Mouse (Mus musculus) kidney, adult 18-20 months (tissue): ENCODE data around the gene Dnlz.

Experiments used
- DNase-seq: peaks from one replicate; pipeline ENCODE4 v3.0.0; 2021

The Dnlz gene

DNA sequence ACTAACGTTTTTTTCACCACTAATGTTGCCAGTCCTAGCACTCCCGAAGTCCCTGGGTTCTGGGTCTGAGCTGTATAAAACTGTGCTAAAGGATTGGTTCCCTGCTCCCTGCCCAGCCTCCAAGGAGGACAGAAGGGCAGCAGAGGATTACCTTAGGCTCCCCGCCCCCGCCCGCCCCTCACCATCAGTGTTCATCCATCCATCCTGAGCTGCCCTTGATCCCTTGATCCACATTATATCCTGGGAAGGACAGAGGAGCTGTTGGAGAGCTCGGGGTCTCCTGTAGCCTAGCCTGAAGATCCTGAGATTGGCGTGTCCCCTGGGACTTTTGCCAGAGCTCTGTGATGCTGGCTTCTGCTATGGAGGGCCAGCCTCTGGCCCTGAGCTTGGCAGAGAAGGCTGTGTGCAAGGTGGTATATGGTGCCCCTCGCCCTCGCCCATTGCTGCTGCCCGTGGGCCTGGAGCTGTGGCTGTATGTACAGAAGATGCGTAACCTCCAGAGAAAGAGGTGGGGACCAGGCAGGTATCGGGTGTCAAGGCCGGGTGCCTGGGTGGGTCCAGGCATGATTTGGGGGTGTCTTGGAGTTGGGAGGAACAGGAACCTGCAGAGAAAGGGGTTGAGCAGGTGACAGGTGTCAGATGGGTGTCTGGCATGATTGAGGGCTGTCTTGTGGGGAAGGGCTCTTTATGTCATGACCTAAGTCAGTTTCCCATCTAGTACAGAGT lies 32.2 kb downstream of the Dnlz start:
- no peak for DNase-seq

- DNase-seq: no peak
These were observed 32.8 kb downstream of the Dnlz start for GRCm38 (mm10) chr2:26319109-26319508.

- DNase-seq: no peak
These were observed 33.8 kb downstream of the Dnlz start for GRCm38 (mm10) chr2:26317991-26318672.

DNA sequence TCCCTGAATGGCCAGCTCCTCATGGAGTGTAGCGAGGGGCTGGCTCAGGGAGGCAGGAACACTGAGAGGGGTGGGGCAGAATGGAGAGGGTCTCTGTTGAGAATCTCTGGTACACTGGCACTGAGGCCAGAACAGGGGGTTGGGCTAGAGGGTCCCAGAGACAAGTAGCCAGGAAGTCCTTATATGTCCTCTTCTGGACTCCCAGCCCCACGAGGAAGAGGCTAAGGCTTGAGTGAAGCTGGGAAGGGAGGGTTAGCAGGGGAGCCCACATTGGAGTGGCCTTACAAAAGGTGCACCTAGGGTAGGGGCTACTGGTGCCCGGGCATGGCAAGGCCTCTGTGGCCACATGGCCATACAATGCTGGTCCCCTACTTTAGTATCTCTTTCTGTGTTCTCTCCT lies 34.5 kb downstream of the Dnlz start:
- no peak for DNase-seq

GRCm38 (mm10) chr2:26316576-26317246 lies 35.2 kb downstream of the Dnlz start:
- no peak for DNase-seq

DNA sequence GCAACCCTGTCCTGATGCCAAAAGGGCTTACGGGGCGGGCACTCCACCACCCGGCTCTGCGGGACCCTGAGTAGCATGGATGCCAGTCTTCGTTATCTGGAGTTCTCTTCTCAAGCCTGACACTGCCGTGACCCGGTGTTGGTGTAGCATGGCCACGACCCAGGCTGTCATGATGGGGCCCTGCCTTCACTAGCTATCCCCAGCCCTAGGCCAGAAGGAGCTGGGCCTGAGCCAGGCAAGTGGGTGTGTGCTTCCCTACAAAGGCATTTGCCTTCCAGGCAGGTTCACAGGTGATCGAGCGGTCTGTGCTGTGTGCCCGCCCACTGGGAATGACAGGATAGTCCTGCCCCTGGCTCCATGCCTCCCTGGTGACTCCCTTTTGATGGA lies 36.0 kb downstream of the Dnlz start:
- peak; percentile 57 for DNase-seq

- DNase-seq: peak; percentile 79
These were observed 36.6 kb downstream of the Dnlz start, which contains the start of gene Gpsm1 for GRCm38 (mm10) chr2:26315072-26315924. Gpsm1 (plus strand) TSS chr2:26315515.

DNA sequence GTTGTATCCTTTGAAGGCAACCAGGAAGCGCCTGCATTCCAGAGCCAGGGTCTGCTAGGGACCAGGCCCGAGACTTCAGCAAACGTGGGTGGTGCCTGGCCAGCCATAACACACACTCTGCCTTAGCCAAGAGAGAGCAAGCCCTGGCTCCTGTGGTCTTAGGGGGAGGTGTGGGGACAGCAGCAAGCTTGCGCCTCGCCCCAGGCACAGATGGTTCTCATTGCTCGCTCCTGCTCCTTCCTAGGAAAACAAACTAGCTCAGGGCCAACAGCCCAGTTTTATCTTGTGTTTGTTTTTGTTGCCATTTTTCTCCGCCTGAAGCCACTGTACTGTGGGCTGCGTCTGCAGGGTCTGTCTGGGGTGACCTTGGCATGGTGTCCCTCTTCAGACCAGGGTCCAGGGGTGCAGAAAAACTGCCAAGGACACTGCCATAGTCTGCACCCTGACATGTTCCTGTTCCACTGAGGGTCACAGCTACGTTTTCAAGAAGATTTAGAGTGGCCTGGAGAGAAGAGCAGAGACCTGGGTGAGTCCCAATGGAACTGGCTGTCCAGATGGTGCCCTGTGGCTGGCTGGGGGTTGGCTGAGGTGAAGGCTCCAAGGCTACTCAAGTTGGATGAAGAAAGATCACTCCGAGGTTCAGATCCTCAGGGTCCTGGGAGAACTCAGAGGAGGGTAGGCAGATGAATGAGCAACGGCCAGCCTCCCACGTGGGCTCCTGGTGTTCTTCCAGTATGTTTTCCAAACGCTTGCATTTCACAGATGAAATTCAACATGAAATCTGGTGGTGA lies 37.4 kb downstream of the Dnlz start:
- peak; percentile 41 for DNase-seq

- no peak for DNase-seq
These were observed 38.5 kb downstream of the Dnlz start for GRCm38 (mm10) chr2:26313394-26313793.

DNA sequence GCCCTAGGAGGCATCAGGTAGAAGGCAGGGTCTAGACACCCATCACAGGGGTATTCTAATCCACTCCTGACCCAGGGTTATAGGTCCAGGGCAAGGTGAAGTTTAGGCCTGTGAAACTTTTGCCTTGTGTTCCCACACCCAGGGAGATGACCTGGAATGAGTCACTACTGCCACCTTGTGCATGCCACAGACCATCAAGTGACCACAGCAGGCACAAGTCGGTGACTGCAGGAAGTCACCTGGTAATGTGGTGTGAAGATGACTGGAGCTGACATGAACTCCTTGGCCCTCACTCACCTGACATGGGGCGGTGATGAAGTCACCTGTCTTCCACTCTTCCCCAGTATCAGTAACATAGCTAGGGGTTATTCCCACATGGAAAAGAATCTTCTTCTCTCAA lies 39.1 kb downstream of the Dnlz start:
- no peak for DNase-seq

DNA sequence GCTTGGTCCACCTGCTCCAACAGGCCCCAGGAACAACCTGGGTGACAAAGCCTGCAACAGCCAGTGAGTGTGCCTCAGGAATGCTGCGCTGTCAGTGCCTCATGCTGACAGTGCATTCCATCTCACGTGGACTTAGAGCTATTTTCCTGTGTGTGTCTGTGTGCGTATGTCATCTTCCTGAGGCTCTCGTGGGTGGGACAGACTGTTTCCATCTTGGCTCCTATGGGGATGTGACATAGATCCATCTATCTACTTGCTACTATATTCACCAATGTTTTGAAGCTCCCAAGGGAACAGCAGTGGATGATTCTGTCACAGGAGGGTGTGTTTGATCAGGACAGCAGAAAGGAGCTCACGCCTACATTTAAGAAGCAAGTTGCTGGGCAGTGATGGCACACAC lies 40.0 kb downstream of the Dnlz start:
- DNase-seq: no peak

GRCm38 (mm10) chr2:26309739-26310138 lies 42.2 kb downstream of the Dnlz start:
- DNase-seq: peak; percentile 20

- DNase-seq: no peak
These were observed 45.2 kb downstream of the Dnlz start for GRCm38 (mm10) chr2:26306702-26307101.

GRCm38 (mm10) chr2:26305555-26305954 lies 46.4 kb downstream of the Dnlz start:
- no peak for DNase-seq

DNA sequence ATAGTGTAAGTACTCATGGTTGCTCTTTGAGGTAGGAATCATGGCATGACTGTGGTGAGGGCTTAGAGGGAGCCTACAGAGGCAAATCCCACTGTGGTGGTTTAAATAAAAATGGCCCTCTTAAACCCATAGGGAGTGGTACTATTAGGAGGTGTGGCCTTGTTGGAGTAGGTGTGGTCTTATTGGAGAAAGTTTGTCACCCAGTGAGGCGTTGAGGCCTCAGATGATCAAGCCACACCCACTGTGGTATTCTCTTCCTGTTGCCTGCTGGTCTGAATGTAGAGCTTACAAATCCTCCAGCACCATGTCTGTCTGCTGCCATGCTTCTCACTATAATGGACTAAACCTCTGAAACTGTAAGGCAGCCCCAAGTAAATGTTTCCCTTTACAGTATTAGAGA lies 47.2 kb downstream of the Dnlz start:
- no peak for DNase-seq

- no peak for DNase-seq
These were observed 49.9 kb downstream of the Dnlz start for GRCm38 (mm10) chr2:26302005-26302503.

- DNase-seq: peak; percentile 89
These were observed 51.1 kb downstream of the Dnlz start for GRCm38 (mm10) chr2:26300808-26301174.

DNA sequence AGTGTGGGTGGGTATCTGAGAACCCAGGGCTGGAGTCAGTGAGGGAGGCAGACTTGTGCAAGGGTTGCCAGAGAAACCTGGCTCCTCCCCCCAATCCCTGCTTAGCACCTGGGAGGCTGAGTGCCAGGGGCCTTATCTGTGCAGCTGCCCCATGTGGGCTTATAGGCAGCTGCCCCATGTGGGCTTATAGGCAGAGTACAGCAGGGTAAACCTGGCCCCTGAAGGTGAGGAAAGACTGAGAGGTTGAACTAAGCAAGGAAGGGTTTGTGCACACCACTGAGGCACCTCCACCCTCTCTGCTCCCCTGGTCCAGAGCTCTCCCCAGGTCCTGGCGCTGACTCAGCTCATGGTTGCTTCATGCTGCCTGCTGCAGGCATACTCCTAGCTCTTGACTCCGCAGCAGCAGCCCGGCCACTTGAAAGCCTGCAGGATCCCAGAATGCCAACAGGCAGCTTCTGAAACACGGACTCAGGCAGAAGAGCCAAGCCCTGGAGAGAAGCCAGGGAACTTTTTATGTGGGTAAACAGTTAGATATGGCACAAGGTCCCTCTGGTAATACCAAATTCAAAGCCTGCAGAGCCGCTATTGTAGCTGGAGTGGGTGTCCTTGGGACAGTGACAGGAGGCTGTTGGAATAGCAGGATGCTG lies 51.6 kb downstream of the Dnlz start:
- DNase-seq: no peak

GRCm38 (mm10) chr2:26299336-26299735 lies 52.6 kb downstream of the Dnlz start:
- DNase-seq: no peak

- DNase-seq: no peak
These were observed 53.1 kb downstream of the Dnlz start for GRCm38 (mm10) chr2:26298856-26299230.

GRCm38 (mm10) chr2:26298208-26298855 lies 53.6 kb downstream of the Dnlz start:
- DNase-seq: no peak
